ENCODE assay signal across 9 mouse cellular contexts in the genomic region with DNA sequence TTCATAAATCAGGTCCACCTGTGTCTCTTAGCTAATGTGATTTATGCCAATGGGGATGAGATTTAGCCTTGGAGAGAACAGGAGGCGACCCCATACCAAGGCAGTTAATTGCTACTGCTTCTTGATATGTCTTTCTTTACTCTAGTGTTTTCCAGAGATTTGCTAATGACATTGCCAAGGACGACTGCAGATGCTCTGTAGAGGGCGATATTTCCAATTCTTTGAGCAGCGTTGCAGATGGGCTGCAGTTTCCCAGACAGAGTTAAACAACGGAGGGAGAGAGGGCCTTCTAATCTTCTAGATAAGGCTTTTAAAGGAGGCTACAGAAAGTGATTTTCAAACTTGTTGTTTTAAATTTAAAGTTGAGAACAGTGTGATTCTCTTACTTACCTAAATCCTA.
DNase-seq lines count a peak whose midpoint lies in the region; ATAC-seq and TF ChIP-seq lines count a peak whose summit lies in the region.
"Had no signal": no experiment of that assay in that cellular context is flagged by ENCODE, and none has a peak within 500 bp of the region (broad histone marks: within the 10 kb centered on the region; RNA-seq: fewer than 3 reads in every experiment).

No protein-coding gene starts in this region.

- H3K27ac ChIP-seq in heart, embryonic 10.5 days = 0 out of 2 replicates have a peak overlapping the region, but pooled peaks have one; percentile 62
- no peak overlapping the region for H3K27ac ChIP-seq in hindbrain, postnatal 0 days
- H3K27ac ChIP-seq: lung, embryonic 15.5 days had no signal

- TF ChIP-seq CTCF in hindbrain, postnatal 0 days (IDR thresholded peaks at IDR 0.05; ENCODE audit: low read depth) = peak; percentile 64

- peak; percentile 74 for ATAC-seq in hindbrain, postnatal 0 days
- no peak for ATAC-seq in megakaryocyte progenitor cell, adult 5-6 weeks (replicated peaks; ENCODE audit: poor library complexity)

- H3K9me3 ChIP-seq in heart, embryonic 10.5 days = no peaks in the 10 kb centered on the region
- no peaks in the 10 kb centered on the region for H3K9me3 ChIP-seq in hindbrain, postnatal 0 days (ENCODE audit: low read length)
- H3K9me3 ChIP-seq: lung, embryonic 15.5 days had no signal

- H3K36me3 ChIP-seq in heart, embryonic 10.5 days = no peaks in the 10 kb centered on the region
- no peaks in the 10 kb centered on the region for H3K36me3 ChIP-seq in hindbrain, postnatal 0 days (ENCODE audit: insufficient read depth, low read length)
- H3K36me3 ChIP-seq: lung, embryonic 15.5 days had no signal

- intact Hi-C loops in heart, postnatal 14 days (cut with DNase I) = no loop called here

- no peak overlapping the region for H3K9ac ChIP-seq in hindbrain, postnatal 0 days (replicated peaks; ENCODE audit: low read length)
- H3K9ac ChIP-seq: lung, embryonic 15.5 days had no signal

- H3K4me2 ChIP-seq in hindbrain, postnatal 0 days (ENCODE audit: low read depth, low read length) = no peak overlapping the region
- H3K4me2 ChIP-seq: lung, embryonic 15.5 days had no signal

- H3K4me3 ChIP-seq in heart, embryonic 10.5 days = no peak overlapping the region
- no peak overlapping the region for H3K4me3 ChIP-seq in hindbrain, postnatal 0 days (ENCODE audit: low read length)
- H3K4me3 ChIP-seq: lung, embryonic 15.5 days had no signal

- 17% methylated on average over 5 of the region's 5 CpGs for WGBS in heart, embryonic 10.5 days
- 21% methylated on average over 5 of the region's 5 CpGs for WGBS in hindbrain, postnatal 0 days

- DNase-seq in heart, embryonic 10.5 days (ENCODE audit: low spot score) = no peak
- no peak for DNase-seq in heart, postnatal 14 days
- DNase-seq in lung, postnatal 10 days = peak; percentile 8
- DNase-seq in lung, postnatal 25 days (ENCODE audit: low spot score) = no peak
- peak; percentile 65 for DNase-seq in brain, adult 2 months (ENCODE audit: low read depth, low spot score)
- peak; percentile 83 for DNase-seq in hindbrain, postnatal 0 days (ENCODE audit: low spot score)
- no peak for DNase-seq in cerebellum, adult 11-12 months

- no peaks in the 10 kb centered on the region for H3K4me1 ChIP-seq in heart, embryonic 10.5 days
- no peaks in the 10 kb centered on the region for H3K4me1 ChIP-seq in hindbrain, postnatal 0 days (ENCODE audit: insufficient read depth, low read length)
- H3K4me1 ChIP-seq: lung, embryonic 15.5 days had no signal

- H3K27me3 ChIP-seq in heart, embryonic 10.5 days (ENCODE audit: insufficient read depth, poor library complexity, severe bottlenecking) = no peaks in the 10 kb centered on the region
- no peaks in the 10 kb centered on the region for H3K27me3 ChIP-seq in hindbrain, postnatal 0 days (ENCODE audit: insufficient read depth, low read length)
- H3K27me3 ChIP-seq: lung, embryonic 15.5 days had no signal

Comparison
In these comparisons a context has a peak if more than half of its experiments do, and no peak if none do; other contexts are left out.
1. DNase-seq: peak in lung, postnatal 10 days (single experiment), brain, adult 2 months (single experiment) and hindbrain, postnatal 0 days (single experiment); none in heart, embryonic 10.5 days (single experiment), heart, postnatal 14 days (0 of 2), lung, postnatal 25 days (single experiment) and cerebellum, adult 11-12 months (single experiment).